Mouse (Mus musculus) brown adipose tissue, adult 24 weeks (tissue): ENCODE measurements around the gene G6pc3. TPM values are rescaled to one million over a fixed set of nuclear protein-coding genes. Genes with fewer than 3 reads are reported as not detected.

Experiments
- H3K27ac ChIP-seq: fragments of 200-500 bp; replicated peaks from 2 replicates; pipeline ENCODE4 v1.5.1; 2012; ENCODE audit warnings: low read depth, mild to moderate bottlenecking, low read length
- H3K4me1 ChIP-seq: fragments of 200-500 bp; 2 replicates; pipeline ENCODE4 v1.6.1; 2012; ENCODE audit warnings: low read length, mixed read lengths; ENCODE audit not compliant: control insufficient read depth, insufficient read depth, insufficient read length
- H3K4me3 ChIP-seq: fragments of 200-500 bp; 2 replicates; pipeline ENCODE4 v1.5.1; 2012; ENCODE audit warnings: low read depth, mild to moderate bottlenecking, low read length, moderate library complexity; ENCODE audit not compliant: insufficient read depth
- polyA plus RNA-seq: library from polyadenylated mRNA; stranded (reverse); fragments of >200 nt; gene quantifications from 2 replicates; pipeline ENCODE4 v1.2.4, GENCODE M21; 2012; ENCODE audit not compliant: missing spikeins, insufficient read depth, insufficient read length

Gene G6pc3
- polyA plus RNA-seq, 1 experiment: 51.7 TPM

DNA sequence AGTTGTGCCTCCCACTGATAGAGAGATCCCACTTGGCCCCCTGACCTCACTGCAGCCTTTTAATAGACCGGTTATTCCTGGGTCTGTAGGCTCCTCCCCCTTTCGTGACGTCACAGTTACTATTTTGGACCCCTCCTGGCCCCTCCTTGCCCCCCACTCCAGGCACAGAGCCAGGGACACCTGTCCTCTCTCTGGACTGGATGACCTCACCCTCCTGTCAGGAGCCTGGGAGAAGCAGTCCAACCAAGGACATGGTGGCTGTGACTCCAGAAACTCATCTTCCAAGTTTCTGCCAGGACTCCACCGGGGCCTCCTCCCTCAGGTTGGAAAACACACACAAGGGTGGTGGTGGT lies 30.6 kb downstream of the G6pc3 start:
- H3K4me3 ChIP-seq: no peak overlapping the region
- H3K27ac ChIP-seq: peak overlapping the region; percentile 81
- peaks cover 80% of the 10 kb centered on the region for H3K4me1 ChIP-seq

DNA sequence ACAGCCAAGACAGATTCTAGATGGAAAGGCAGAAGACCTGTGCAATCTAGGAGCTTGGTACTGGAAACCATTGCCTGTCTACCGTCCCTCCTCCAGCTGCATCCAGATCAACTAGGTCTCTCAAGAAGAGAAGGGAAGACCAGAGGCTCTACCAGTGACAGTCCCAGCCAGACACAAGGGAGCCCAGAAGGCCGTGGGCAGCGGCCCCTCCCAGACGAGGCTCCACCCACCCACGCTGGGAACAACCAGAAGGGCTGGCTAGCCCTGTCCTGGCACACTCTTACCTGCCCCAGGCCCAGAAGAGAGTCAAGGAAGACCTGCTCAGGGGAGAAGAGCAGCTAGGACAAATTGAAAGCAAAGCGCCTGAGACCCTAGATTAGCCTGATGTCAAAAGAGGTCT lies 31.0 kb downstream of the G6pc3 start:
- Histone ChIP-seq H3K4me1 (peaks cover 79% of the 10 kb centered on the region), H3K4me3 (no peak overlapping the region), H3K27ac (peak overlapping the region; percentile 81)

DNA sequence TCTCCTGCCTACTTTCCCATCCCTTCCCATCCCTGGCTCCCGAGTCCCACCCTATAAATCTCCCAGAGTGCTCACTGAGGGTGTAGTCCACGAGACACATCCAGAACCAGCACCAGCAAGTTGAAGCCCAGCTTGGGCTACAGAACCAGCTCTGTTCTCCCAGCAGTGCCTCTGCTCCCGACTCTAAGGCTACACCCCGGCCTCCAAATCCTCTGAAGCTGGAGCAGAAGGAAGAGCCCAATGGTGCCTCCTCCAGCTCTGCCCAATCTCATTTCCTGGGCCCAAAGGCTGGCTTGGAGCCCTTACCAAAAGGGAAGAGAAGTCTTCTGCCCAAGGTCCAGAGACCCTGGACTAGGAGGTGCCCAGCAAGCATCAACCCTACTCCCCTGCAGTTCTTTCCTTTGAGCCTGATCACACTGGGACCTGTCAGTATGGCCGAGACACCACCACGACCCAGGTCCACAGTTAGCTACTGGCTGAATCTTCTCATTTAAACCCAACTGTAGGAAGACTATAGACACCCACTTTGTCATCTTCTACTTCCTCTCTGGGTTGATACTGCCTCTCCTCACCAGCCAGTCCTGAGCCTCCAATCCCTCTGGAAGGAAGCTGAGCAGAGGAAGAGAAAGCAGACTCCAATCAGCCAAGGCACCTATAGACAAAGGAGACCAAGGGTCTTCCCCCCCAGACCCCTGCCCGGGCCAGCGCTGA lies 32.0 kb downstream of the G6pc3 start:
- peak overlapping the region; percentile 81 for H3K27ac ChIP-seq
- H3K4me1 ChIP-seq: peaks cover 76% of the 10 kb centered on the region
- H3K4me3 ChIP-seq: no peak overlapping the region

DNA sequence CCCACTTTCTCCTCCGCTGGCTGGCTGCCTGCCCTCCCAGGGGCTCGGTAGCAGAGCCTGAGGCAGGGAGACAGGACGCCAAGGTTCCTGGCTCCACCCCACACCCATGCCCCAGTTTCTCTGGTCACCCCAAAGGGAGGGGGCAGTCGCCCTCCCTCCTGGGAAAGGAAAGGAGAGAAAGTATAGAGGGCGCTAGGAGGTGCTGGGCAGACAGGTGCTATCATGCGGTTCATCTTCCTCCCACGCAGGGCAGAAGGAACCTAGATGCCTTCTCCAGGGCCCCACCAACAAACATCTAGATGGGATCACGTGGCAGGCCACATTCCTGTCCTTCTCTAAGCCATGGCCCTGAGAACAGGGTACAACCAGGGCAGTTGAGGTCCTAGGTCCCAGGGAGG lies 32.5 kb downstream of the G6pc3 start:
- H3K4me1 ChIP-seq: peaks cover 78% of the 10 kb centered on the region
- H3K4me3 ChIP-seq: no peak overlapping the region
- peak overlapping the region; percentile 81 for H3K27ac ChIP-seq

DNA sequence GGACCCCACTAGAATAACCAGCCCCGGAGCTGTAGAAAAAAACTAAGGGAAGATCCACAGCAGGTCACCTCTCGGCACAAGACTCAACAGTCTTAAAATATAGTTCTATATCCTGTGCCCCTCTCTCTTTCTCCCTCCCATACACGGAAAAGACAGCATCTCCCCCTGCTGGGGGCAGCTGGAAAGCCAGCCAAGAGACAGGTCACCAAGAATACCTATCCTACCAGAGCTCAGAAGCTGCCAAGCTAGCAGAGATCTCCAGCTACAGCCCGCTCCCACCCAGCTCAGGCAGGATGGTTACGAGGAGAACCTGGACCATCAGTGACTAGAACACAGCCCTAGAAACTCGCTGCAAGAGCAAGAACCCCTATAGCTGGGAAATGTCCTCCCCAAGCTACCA lies 33.7 kb downstream of the G6pc3 start:
- peaks cover 77% of the 10 kb centered on the region for H3K4me1 ChIP-seq
- no peak overlapping the region for H3K27ac ChIP-seq
- no peak overlapping the region for H3K4me3 ChIP-seq

DNA sequence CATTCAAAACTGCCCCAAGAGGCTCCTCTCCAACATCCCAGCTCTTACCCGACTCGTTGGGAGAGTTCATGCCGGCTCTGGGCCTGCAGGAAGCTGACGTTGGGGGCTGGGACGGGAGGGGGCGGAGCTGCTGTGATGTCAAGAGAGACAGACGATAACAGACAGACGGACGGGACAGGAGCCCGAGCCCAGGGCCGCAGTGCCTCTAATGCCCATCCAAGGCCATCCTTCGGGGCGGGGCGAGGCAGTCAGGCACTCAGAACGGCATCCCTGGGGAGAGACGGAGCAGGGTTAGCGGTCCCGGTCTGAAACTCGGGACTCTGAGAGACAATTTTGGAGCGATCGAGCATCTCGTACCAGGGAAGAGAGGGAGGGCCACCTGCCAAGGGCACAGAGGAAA lies 35.3 kb downstream of the G6pc3 start:
- Histone ChIP-seq H3K4me1 (peaks cover 73% of the 10 kb centered on the region), H3K4me3 (peak overlapping the region; percentile 41), H3K27ac (peak overlapping the region; percentile 55; the same call in 1 of the 2 replicates)

DNA sequence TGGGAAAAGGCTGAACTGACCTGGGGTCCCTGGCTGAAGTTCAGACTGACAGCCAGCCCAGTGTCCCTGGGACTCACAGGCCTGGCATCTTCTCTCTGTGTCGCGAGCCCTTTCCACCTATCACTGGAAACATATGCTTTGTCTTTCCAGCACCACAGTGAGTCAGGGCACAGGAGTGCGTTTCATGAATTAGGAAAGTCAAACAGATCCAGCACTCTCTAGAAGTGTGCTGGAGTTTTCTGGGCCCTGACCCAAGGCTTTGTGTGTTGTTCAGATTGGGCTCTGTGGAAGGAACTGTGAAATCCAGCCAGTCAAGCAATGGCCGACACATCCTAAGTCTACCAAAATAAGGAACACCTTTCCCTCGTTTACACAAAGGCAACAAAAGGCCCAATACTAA lies 35.8 kb downstream of the G6pc3 start:
- Histone ChIP-seq H3K4me3 (no peak overlapping the region), H3K27ac (peak overlapping the region; percentile 24; the same call in 1 of the 2 replicates), H3K4me1 (peaks cover 67% of the 10 kb centered on the region)

DNA sequence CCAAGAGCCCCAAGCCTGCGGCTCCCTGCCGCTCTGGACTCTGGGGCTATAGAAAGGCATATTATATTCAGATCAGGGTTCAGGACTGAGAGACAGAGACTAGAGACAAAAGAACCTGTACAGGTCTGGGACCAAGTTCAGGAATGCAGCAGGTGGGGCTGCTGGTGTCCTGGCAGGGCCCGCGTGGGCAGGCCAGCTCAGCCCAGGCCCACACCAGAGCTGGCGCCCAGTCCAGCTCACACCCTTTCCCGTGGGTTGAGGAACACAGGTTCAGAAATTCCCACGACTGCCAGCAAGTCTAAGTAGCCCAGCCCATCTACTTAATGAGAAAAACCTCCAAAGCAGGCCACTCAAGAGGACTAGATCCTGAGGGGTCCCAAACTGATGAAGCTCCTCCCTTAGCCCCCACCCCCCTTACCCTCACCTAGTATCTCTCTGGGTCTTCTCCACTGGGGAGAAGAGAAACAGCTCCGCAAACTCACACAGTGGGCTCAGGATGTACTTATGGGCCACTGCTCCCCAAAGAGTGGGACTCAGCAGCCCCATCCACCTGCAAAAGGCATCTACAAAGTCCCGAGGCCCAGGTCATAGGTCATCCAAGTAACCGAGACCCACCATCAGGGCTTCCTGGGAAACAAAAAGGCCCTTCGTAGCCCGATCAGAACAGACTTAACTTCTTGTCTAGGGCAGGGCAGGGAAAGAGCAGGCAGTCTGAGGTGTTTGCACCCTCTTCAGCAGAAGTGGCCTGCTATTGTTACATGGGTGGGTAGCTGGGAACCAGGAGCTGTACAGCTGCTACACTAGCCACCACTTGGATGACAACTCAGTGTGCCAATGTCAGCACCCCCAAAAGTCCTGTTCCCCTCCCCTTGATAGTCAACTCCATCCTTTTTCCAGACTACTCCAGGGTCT lies 36.9 kb downstream of the G6pc3 start:
- Histone ChIP-seq H3K27ac (no peak overlapping the region), H3K4me3 (no peak overlapping the region; the same call in 1 of the 2 replicates), H3K4me1 (peaks cover 56% of the 10 kb centered on the region)

DNA sequence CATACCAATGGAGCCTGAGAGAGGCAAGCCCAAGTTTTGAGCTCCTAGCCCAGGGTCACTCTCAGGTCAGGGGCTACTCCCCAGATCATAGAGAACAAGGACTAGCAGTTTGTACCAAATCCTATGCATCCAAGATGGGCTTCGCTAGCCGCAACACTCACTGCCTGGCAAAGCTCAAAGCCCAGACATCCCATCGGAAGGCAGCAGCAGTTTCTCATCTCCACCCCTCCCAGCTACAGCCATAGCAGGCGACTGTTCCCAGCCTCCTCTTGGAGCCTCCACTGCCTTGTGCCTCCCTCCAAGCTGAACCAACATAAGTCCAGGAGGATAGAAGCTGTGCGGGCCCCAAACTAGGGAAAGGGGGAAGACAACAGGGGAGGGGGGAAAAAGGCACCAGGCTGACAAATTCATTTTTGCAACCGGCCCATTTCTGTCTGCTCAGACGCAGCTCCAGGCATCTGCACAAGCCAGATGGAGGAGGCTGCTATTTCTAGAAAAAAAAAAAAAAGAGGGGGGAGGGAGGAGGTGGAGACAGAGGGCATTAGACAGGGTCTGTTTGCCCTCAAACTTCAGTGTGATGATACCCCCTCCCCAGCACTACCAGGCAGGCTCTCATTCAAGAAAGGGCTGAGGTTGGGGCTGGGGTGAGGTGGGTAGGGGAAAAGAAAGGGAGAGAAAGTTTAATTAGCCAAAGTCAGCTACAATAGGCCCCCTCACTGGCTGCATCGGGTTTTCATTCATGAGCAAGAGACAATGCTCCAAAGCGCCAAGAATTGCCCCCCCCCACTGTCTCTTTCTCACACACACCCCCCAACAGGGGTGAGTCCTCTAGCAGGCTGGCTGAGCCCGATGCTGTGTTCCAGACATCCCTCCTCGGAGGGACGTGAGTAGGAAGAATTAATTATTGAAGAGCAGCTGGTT lies 38.1 kb downstream of the G6pc3 start:
- Histone ChIP-seq H3K4me3 (peak overlapping the region; percentile 90), H3K27ac (no peak overlapping the region), H3K4me1 (peaks cover 47% of the 10 kb centered on the region)

DNA sequence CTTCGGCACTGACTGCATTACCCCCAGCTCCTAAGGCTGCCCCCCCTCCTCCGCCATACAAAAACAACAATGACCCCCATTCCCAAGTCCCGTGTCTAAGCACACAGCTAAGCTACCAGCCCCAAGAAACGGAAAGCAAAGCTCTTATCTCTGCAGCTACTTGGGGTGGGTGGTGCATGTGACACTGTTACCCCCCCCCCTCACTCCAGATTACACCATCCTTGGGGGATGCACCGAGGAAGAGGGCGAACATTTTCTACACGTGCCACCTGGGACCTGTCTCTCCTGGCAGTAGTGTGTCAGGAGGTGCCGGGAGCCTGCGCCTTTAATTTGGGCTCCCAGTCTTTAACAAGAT lies 38.7 kb downstream of the G6pc3 start:
- Histone ChIP-seq H3K27ac (peak overlapping the region; percentile 1; the same call in 1 of the 2 replicates), H3K4me1 (peaks cover 42% of the 10 kb centered on the region), H3K4me3 (peak overlapping the region; percentile 90)

DNA sequence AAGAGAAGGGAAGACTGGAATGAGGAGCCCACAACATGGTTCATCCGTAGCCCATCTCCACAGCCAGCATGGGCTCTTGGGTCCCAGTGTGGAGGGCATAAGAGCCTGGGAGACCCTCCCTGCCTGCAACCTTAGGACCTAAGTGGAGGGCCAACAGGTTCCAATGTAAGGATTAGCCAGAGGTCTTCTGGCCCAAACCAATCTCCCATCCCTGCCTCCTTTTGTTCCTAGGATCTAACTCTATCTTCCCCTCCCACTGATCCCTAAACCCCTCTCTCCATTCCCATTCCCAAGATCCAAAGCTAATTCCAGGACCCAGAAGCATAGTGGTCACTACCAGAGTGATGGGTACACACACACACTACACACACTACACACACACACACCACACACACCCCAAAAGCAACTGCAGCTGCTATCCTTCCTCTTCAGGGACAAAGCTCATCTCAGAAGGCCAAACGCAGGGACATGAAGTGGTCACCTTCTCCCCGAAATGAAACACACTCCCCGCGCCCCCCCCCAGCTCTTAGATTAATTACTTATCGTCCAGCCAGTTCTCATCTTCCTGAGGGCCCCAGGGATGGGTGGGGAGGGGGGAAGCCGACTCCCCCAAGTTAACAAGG lies 39.3 kb downstream of the G6pc3 start:
- H3K4me1 ChIP-seq: peaks cover 40% of the 10 kb centered on the region
- peak overlapping the region; percentile 90 for H3K4me3 ChIP-seq
- peak overlapping the region; percentile 1; the same call in 1 of the 2 replicates for H3K27ac ChIP-seq

DNA sequence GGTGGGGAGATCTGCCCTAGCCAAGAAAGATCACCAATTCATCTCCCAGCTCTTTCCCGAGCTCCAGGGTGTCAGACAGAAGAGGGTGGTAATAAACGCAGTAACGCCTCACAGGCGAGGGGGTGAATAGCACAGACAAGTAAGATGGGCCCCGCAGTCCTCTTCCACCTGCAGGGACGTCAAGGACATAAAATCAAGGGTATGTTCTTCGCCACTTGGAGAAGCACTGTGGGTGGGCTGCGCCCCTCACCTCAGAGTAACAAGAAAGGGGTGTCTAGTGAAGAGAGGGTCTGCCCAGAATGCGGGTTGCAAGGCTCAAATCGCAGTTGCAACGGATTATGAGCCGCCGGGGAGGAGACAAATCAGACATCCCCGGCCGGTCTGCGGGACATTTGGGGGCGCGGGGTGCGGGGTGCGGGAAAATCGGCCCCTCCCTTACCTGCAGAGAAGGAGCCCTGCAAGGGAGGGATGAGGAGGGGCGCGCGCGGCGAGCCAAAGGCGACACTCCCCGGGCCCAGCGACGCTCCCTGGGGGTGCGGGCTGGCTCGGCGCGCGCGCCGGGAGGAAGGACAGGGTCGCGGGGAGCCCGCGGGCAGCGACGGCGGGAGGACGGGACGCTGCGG lies 40.0 kb downstream of the G6pc3 start:
- H3K4me1 ChIP-seq: peaks cover 37% of the 10 kb centered on the region
- H3K4me3 ChIP-seq: peak overlapping the region; percentile 90
- H3K27ac ChIP-seq: peak overlapping the region; percentile 32

DNA sequence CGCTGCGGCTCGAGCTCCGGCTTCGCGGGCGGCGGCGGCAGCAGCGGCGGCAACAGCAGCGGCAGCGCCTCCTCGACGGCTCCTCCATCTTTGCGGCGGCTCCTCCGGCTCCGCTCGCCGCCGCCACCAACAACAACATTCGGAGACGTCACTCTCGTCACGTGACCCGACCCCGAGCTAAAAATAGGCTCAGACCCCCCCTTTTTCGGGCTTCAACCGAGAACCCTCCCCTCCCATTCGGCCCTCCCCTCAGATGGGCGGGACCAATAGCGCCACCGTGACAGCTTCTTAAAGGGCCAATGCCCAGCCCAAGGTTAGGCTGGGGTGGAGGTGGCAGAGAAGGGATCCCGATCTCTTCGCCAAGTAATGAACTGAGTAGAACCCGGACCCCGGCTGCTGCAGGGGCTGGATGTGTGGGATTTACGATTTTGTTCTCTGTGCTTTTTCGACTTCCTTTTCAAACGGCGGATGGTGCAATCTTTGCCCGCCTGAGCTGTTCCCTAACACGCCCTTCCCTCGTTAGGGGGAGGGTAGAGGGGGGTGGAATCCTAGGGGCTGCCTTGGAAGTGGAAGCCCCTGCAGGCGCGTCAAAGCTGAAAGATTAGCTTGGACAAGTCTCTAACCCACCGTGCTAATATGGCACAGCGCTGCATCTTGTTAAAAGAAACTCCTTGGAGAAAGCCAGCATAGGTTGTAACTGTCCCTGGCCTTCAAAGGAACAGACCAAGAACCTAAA lies 40.8 kb downstream of the G6pc3 start, which contains the start of gene Hdac5:
Hdac5 (minus strand) TSS at position 161 of the 736 bp plus-strand sequence.
- Histone ChIP-seq H3K27ac (peak within 1 kb of the TSS; percentile 89), H3K4me1 (peaks cover 31% of the 10 kb centered on the region), H3K4me3 (peak within 1 kb of the TSS; percentile 90)
